Mouse (Mus musculus) forebrain, embryonic 16.5 days (tissue): ENCODE data around the gene Klf7. TPM values are rescaled to one million over a fixed set of nuclear protein-coding genes. Genes with fewer than 3 reads are reported as not detected.

Experiments used
- ATAC-seq: fragments of 200-750 bp; cut with Nextera tagmentation; 2 replicates; pipeline ENCODE4 v1.8.0; 2017; ENCODE audit warnings: mild to moderate bottlenecking, moderate library complexity
- H3K27ac ChIP-seq: fragments of 300-500 bp; sonication (generic); 2 replicates; pipeline ENCODE4 v1.5.1; 2014; ENCODE audit warnings: low read length, control low read depth
- H3K27me3 ChIP-seq: fragments of 300-500 bp; sonication (generic); replicated peaks from 2 replicates; pipeline ENCODE4 v1.6.1; 2014; ENCODE audit warnings: low read length; ENCODE audit not compliant: control insufficient read depth, insufficient read depth
- H3K36me3 ChIP-seq: fragments of 300-500 bp; sonication (generic); 2 replicates; pipeline ENCODE4 v1.6.1; 2014; ENCODE audit not compliant: control insufficient read depth, insufficient read depth
- H3K4me1 ChIP-seq: fragments of 300-500 bp; sonication (generic); replicated peaks from 2 replicates; pipeline ENCODE4 v1.6.1; 2014; ENCODE audit warnings: low read length; ENCODE audit not compliant: control insufficient read depth, insufficient read depth
- H3K4me2 ChIP-seq: fragments of 300-500 bp; sonication (generic); 2 replicates; pipeline ENCODE4 v1.6.1; 2014; ENCODE audit warnings: mild to moderate bottlenecking, low read length, control low read depth
- H3K4me3 ChIP-seq: fragments of 300-500 bp; sonication (generic); replicated peaks from 2 replicates; pipeline ENCODE4 v1.5.1; 2014; ENCODE audit warnings: mild to moderate bottlenecking, low read length, control low read depth
- H3K9ac ChIP-seq: fragments of 300-500 bp; sonication (generic); replicated peaks from 2 replicates; pipeline ENCODE4 v1.6.1; 2014; ENCODE audit warnings: low read depth, low read length, control low read depth
- H3K9me3 ChIP-seq: fragments of 300-500 bp; sonication (generic); 2 replicates; pipeline ENCODE4 v1.6.1; 2016; ENCODE audit warnings: low read length; ENCODE audit not compliant: control insufficient read depth
- WGBS: fragments of 180-500 bp; shearing (Covaris S2); extraction: QIAGEN DNeasy Blood & Tissue Kit; methylation state at CpG from one replicate; pipeline ENCODE4 v1.1.7; 2014; 5-methylcytosine and 5-hydroxymethylcytosine counted together
- polyA plus RNA-seq: library from polyadenylated mRNA; unstranded; fragments of >200 nt; fragmentation: Nextera tagmentation; extraction: Ambion mirVana; gene quantifications from 2 replicates; pipeline ENCODE4 v1.2.1, GENCODE M21; 2015

Klf7 gene
- 131 and 137 TPM in 2 replicates for polyA plus RNA-seq

GRCm38 (mm10) chr1:64121559-64122465 is at the start of gene Klf7:
Gene Klf7, minus strand, starts transcription at chr1:64122282.
- Histone ChIP-seq H3K9me3 (no peaks in the 10 kb centered on the region), H3K27me3 (no peaks in the 10 kb centered on the region), H3K36me3 (no peaks in the 10 kb centered on the region), H3K4me2 (peak within 1 kb of the TSS; percentile 67), H3K4me3 (peak within 1 kb of the TSS; percentile 90), H3K9ac (peak within 1 kb of the TSS; percentile 100), H3K27ac (peak within 1 kb of the TSS; percentile 100), H3K4me1 (peaks cover 22% of the 10 kb centered on the region)
- ATAC-seq, result peak; percentile 97
- under 1% methylated on average over 80 of the region's 82 CpGs for WGBS

DNA sequence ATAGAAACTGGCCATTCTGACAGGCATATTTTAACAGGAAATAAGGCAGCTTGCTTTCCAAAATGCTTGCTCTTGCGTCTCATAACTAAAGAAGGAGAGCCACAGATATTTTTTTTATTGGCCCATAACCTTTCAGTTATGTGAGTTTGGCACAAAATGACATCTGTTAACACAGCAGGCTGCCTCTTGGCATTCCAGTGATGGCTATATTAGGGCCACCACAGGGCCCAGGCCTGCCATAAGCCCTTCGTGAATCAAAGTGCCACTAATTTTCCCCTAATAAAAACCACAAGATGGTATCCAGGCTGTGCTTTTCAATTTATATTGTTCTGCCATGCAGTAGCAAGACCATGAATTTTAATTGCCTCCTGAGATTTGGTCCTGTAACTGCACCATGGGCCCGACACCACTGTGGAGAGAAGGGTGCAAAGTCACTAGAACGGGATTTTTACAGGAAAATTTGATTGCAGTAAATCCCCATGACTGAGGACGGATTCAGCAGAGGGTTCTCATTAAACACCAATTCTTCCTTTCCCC is 42.5 kb upstream of the Klf7 start:
- Histone ChIP-seq H3K9ac (no peak overlapping the region), H3K4me1 (no peaks in the 10 kb centered on the region), H3K4me3 (no peak overlapping the region), H3K4me2 (no peak overlapping the region), H3K27ac (no peak overlapping the region), H3K36me3 (no peaks in the 10 kb centered on the region), H3K27me3 (no peaks in the 10 kb centered on the region), H3K9me3 (no peaks in the 10 kb centered on the region)
- ATAC-seq, result no peak
- 65% methylated on average over 5 of the region's 5 CpGs for WGBS

GRCm38 (mm10) chr1:64158766-64159165 is 36.7 kb upstream of the Klf7 start:
- WGBS, result 62% methylated on average over 3 of the region's 3 CpGs
- H3K4me1 ChIP-seq, result no peaks in the 10 kb centered on the region
- H3K9ac ChIP-seq, result no peak overlapping the region
- no peak overlapping the region for H3K4me2 ChIP-seq
- H3K27ac ChIP-seq, result no peak overlapping the region
- H3K4me3 ChIP-seq, result no peak overlapping the region
- no peaks in the 10 kb centered on the region for H3K36me3 ChIP-seq
- H3K9me3 ChIP-seq, result no peaks in the 10 kb centered on the region
- H3K27me3 ChIP-seq, result no peaks in the 10 kb centered on the region
- no peak for ATAC-seq

DNA sequence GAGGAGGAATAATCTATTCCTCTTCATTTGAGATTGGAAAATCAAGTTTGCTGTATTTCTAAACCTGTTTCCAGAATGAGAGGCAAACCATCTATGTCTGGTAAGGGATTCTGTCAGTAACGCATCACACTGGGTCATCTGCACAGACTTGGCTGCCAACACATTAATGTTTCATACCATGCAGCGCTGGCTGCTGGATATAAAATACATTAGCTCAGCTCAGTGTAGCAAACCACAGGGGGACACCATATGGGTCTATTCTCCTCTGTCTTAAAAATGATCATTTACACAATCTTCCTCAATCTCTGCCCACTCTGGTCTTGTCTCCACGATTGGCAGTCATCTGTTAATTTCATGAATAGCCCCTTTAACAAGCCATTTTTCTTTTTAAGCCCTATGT is 27.1 kb upstream of the Klf7 start:
- WGBS, result 66% methylated on average over 3 of the region's 3 CpGs
- Histone ChIP-seq H3K27ac (no peak overlapping the region), H3K9me3 (no peaks in the 10 kb centered on the region), H3K9ac (no peak overlapping the region), H3K4me3 (no peak overlapping the region), H3K27me3 (no peaks in the 10 kb centered on the region), H3K4me2 (no peak overlapping the region), H3K4me1 (no peaks in the 10 kb centered on the region), H3K36me3 (no peaks in the 10 kb centered on the region)
- peak; percentile 38; the same call in 1 of the 2 replicates for ATAC-seq

- Histone ChIP-seq H3K9me3 (no peaks in the 10 kb centered on the region), H3K4me1 (peaks cover 4% of the 10 kb centered on the region), H3K9ac (no peak overlapping the region), H3K4me2 (no peak overlapping the region), H3K27ac (no peak overlapping the region), H3K36me3 (no peaks in the 10 kb centered on the region), H3K27me3 (no peaks in the 10 kb centered on the region), H3K4me3 (no peak overlapping the region)
- WGBS, result 25% methylated on average over 6 of the region's 6 CpGs
- ATAC-seq, result no peak
Measured at GRCm38 (mm10) chr1:64142691-64143445, 20.8 kb upstream of the Klf7 start.

GRCm38 (mm10) chr1:64134439-64134838 is 12.4 kb upstream of the Klf7 start:
- H3K4me1 ChIP-seq, result no peaks in the 10 kb centered on the region
- no peaks in the 10 kb centered on the region for H3K9me3 ChIP-seq
- no peak overlapping the region for H3K4me3 ChIP-seq
- 86% methylated on average over 1 of the region's 1 CpGs for WGBS
- no peak overlapping the region for H3K9ac ChIP-seq
- no peaks in the 10 kb centered on the region for H3K27me3 ChIP-seq
- H3K36me3 ChIP-seq, result no peaks in the 10 kb centered on the region
- ATAC-seq, result no peak
- H3K27ac ChIP-seq, result no peak overlapping the region
- H3K4me2 ChIP-seq, result no peak overlapping the region

DNA sequence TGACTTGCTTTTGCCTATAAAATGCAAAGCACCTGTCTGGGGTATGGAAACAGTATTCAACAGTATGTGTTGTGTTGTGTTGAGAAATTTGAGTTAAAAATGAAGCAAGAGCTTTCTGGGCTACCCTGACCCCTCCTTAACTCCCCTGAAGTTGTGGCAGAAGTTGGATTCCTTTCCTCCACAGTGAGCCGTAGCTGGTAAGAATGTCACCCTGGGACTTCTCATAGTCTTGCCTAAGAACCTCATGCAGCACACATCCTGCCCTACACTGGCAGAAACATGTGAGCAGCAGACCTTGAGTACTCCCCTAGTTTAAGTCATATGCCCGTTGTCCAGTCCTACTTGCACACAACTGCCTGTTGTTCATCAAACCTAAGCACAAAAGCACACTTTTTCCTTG is 4.7 kb upstream of the Klf7 start:
- no peak for ATAC-seq
- Histone ChIP-seq H3K4me2 (no peak overlapping the region), H3K36me3 (no peaks in the 10 kb centered on the region), H3K9ac (no peak overlapping the region), H3K27me3 (no peaks in the 10 kb centered on the region), H3K4me3 (no peak overlapping the region), H3K4me1 (peaks cover 4% of the 10 kb centered on the region), H3K27ac (no peak overlapping the region), H3K9me3 (no peaks in the 10 kb centered on the region)
- 92% methylated on average over 2 of the region's 2 CpGs for WGBS

DNA sequence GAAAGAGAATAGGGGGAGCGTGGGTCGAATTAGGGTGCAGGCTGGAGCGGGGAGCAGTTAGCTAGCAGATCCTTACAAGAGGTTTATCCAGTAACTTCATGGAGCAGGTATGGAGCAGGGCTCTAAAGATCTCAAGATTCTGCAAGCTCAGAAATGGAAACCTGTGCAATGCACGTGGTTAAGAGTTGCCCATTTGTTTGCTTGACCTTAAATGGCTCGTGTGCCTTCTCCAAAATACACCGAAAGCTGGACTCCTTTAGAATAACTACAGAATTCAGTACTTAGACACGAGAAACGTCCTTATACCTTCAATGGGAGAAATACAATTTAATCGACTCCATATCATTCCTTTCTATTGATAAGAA is 366 bp upstream of the Klf7 start:
- H3K27ac ChIP-seq, result peak overlapping the region; percentile 100
- no peak for ATAC-seq
- no peaks in the 10 kb centered on the region for H3K36me3 ChIP-seq
- H3K4me2 ChIP-seq, result peak overlapping the region; percentile 65
- H3K4me1 ChIP-seq, result peaks cover 17% of the 10 kb centered on the region
- WGBS, result 13% methylated on average over 9 of the region's 9 CpGs
- H3K4me3 ChIP-seq, result peak overlapping the region; percentile 90
- H3K9me3 ChIP-seq, result no peaks in the 10 kb centered on the region
- no peaks in the 10 kb centered on the region for H3K27me3 ChIP-seq
- H3K9ac ChIP-seq, result peak overlapping the region; percentile 100

DNA sequence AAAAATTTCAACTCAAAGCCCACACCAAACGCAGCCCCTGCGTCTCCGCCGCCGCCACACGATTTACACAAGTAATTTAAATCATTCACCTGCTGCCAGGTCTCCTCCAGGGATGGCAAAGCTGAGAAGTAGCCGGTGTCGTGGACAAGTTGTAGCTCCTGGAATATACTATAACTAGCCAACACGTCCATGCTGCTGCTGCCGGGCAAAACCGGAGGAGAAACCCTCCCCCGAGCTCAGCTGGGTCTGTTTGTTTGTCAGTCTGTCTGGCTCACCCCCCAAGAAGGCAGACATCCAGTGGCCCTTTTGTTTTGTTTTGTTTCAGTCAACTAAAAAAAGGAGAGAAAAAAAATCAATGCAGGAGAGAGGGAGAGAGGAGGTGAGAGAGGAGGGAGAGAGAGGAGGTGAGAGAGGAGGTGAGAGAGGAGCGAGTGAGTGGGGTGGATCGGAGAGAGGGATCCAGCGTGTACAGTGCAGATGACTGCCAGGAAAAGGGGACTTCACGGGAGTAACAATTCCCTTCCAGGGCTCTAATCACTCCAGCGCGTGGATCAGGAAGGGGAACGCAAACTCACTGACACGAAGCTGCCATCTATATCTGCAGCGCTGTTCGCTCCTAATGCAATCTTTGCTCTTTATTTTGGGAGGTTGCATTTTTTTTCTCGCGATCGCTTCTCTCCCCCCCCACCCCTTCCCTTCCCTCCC is 1.1 kb downstream of the Klf7 start:
- Histone ChIP-seq H3K4me3 (peak overlapping the region; percentile 90), H3K9ac (peak overlapping the region; percentile 92), H3K4me2 (peak overlapping the region; percentile 67), H3K4me1 (peaks cover 29% of the 10 kb centered on the region), H3K36me3 (no peaks in the 10 kb centered on the region), H3K27ac (peak overlapping the region; percentile 100), H3K27me3 (no peaks in the 10 kb centered on the region), H3K9me3 (no peaks in the 10 kb centered on the region)
- ATAC-seq, result peak; percentile 47
- 0% methylated on average over 25 of the region's 25 CpGs for WGBS
